Mouse (Mus musculus): ENCODE measurements at regions not wholly inside any gene's neighbourhood (a gene's known extent, or its start where the extent isn't known, plus 50 kb on each side); places are given as distances from the start of the nearest gene placed in this dataset.
A peak's percentile ranks its signal among the peaks of the same experiment; 100 is the strongest.
"Not testable (repeated sequence)": the region's sequence is repeated elsewhere in the genome, so short reads cannot be mapped to it uniquely, and the experiment has no call there.

GRCm38 (mm10) chr5:3141841-3142240, 199.4 kb upstream of the Cdk6 start:
- H3K4me3 ChIP-seq; H3K4me1 ChIP-seq; DNase-seq (ENCODE audit: low spot score); H3K36me3 ChIP-seq; H3K9me3 ChIP-seq; H3K27me3 ChIP-seq (ENCODE audit: insufficient read depth, poor library complexity, severe bottlenecking); H3K27ac ChIP-seq: not testable (repeated sequence)
- 87% methylated on average over 11 of the region's 11 CpGs for WGBS

GRCm38 (mm10) chr5:3146544-3147295, 194.6 kb upstream of the Cdk6 start:
- H3K27ac ChIP-seq; H3K36me3 ChIP-seq; H3K27me3 ChIP-seq (ENCODE audit: insufficient read depth, poor library complexity, severe bottlenecking); H3K4me3 ChIP-seq; H3K9me3 ChIP-seq; DNase-seq (ENCODE audit: low spot score); H3K4me1 ChIP-seq: not testable (repeated sequence)
- 48% methylated on average over 8 of the region's 11 CpGs for WGBS

- not testable (repeated sequence) for H3K27me3 ChIP-seq (ENCODE audit: insufficient read depth, poor library complexity, severe bottlenecking); H3K4me3 ChIP-seq; H3K9me3 ChIP-seq; H3K36me3 ChIP-seq; DNase-seq (ENCODE audit: low spot score); H3K4me1 ChIP-seq; H3K27ac ChIP-seq
- 78% methylated on average over 5 of the region's 5 CpGs for WGBS
Measured at GRCm38 (mm10) chr5:3149886-3150285, 191.4 kb upstream of the Cdk6 start.

GRCm38 (mm10) chr5:3150766-3151165, 190.5 kb upstream of the Cdk6 start:
- H3K27me3 ChIP-seq (ENCODE audit: insufficient read depth, poor library complexity, severe bottlenecking); H3K4me3 ChIP-seq; H3K36me3 ChIP-seq; H3K27ac ChIP-seq; H3K4me1 ChIP-seq; DNase-seq (ENCODE audit: low spot score); H3K9me3 ChIP-seq: not testable (repeated sequence)
- 73% methylated on average over 4 of the region's 4 CpGs for WGBS

- H3K36me3 ChIP-seq; H3K4me1 ChIP-seq; H3K9me3 ChIP-seq; H3K27me3 ChIP-seq (ENCODE audit: insufficient read depth, poor library complexity, severe bottlenecking); H3K27ac ChIP-seq; DNase-seq (ENCODE audit: low spot score): not testable (repeated sequence)
- H3K4me3 ChIP-seq = peak overlapping the region; percentile 57; the same call in 1 of the 2 replicates
- WGBS = 11% methylated on average over 12 of the region's 12 CpGs
Measured at GRCm38 (mm10) chr5:3151534-3152148, 189.6 kb upstream of the Cdk6 start.

- not testable (repeated sequence) for H3K27ac ChIP-seq; H3K27me3 ChIP-seq (ENCODE audit: insufficient read depth, poor library complexity, severe bottlenecking); H3K36me3 ChIP-seq; H3K9me3 ChIP-seq; H3K4me1 ChIP-seq
- 27% methylated on average over 26 of the region's 26 CpGs for WGBS
- DNase-seq (ENCODE audit: low spot score) = peak; percentile 74
- peak overlapping the region; percentile 57 for H3K4me3 ChIP-seq
Measured at GRCm38 (mm10) chr5:3152149-3152865, 189.0 kb upstream of the Cdk6 start.

- DNase-seq (ENCODE audit: low spot score); H3K4me3 ChIP-seq; H3K9me3 ChIP-seq; H3K27me3 ChIP-seq (ENCODE audit: insufficient read depth, poor library complexity, severe bottlenecking); H3K4me1 ChIP-seq; H3K27ac ChIP-seq; H3K36me3 ChIP-seq: not testable (repeated sequence)
- 82% methylated on average over 2 of the region's 2 CpGs for WGBS
Measured at GRCm38 (mm10) chr5:3165511-3165910, 175.8 kb upstream of the Cdk6 start.

GRCm38 (mm10) chr5:3166496-3166895, 174.8 kb upstream of the Cdk6 start:
- H3K27ac ChIP-seq; DNase-seq (ENCODE audit: low spot score); H3K4me3 ChIP-seq; H3K4me1 ChIP-seq; H3K27me3 ChIP-seq (ENCODE audit: insufficient read depth, poor library complexity, severe bottlenecking); H3K9me3 ChIP-seq; H3K36me3 ChIP-seq: not testable (repeated sequence)
- WGBS = 69% methylated on average over 2 of the region's 2 CpGs

GRCm38 (mm10) chr5:3193592-3193991, 147.7 kb upstream of the Cdk6 start:
- 91% methylated on average over 13 of the region's 13 CpGs for WGBS
- peaks cover 12% of the 10 kb centered on the region for H3K4me1 ChIP-seq
- H3K27me3 ChIP-seq (ENCODE audit: insufficient read depth, poor library complexity, severe bottlenecking); H3K27ac ChIP-seq; H3K36me3 ChIP-seq; H3K9me3 ChIP-seq; H3K4me3 ChIP-seq: not testable (repeated sequence)
- peak; percentile 71 for DNase-seq (ENCODE audit: low spot score)

GRCm38 (mm10) chr5:3197952-3198841, 143.1 kb upstream of the Cdk6 start:
- H3K36me3 ChIP-seq = no peaks in the 10 kb centered on the region
- peak; percentile 74 for DNase-seq (ENCODE audit: low spot score)
- peak overlapping the region; percentile 59 for H3K27ac ChIP-seq
- H3K4me3 ChIP-seq = peak overlapping the region; percentile 12
- no peaks in the 10 kb centered on the region for H3K27me3 ChIP-seq (ENCODE audit: insufficient read depth, poor library complexity, severe bottlenecking)
- peaks cover 15% of the 10 kb centered on the region for H3K4me1 ChIP-seq
- 25% methylated on average over 16 of the region's 16 CpGs for WGBS
- H3K9me3 ChIP-seq = no peaks in the 10 kb centered on the region

- not testable (repeated sequence) for H3K27me3 ChIP-seq (ENCODE audit: insufficient read depth, poor library complexity, severe bottlenecking); H3K27ac ChIP-seq; H3K4me3 ChIP-seq; H3K36me3 ChIP-seq; H3K9me3 ChIP-seq; DNase-seq (ENCODE audit: low spot score)
- H3K4me1 ChIP-seq = peaks cover 15% of the 10 kb centered on the region
- 44% methylated on average over 7 of the region's 7 CpGs for WGBS
Measured at GRCm38 (mm10) chr5:3198869-3199550, 142.3 kb upstream of the Cdk6 start.

GRCm38 (mm10) chr5:3206160-3206559, 135.1 kb upstream of the Cdk6 start:
- 67% methylated on average over 5 of the region's 5 CpGs for WGBS
- H3K9me3 ChIP-seq; DNase-seq (ENCODE audit: low spot score); H3K27ac ChIP-seq; H3K4me3 ChIP-seq; H3K36me3 ChIP-seq; H3K4me1 ChIP-seq; H3K27me3 ChIP-seq (ENCODE audit: insufficient read depth, poor library complexity, severe bottlenecking): not testable (repeated sequence)

Measured in heart, embryonic 10.5 days (tissue).